Mouse (Mus musculus) kidney, embryonic 14.5 days (tissue): ENCODE measurements at regions not wholly inside any gene's neighbourhood (a gene's known extent, or its start where the extent isn't known, plus 50 kb on each side); places are given as distances from the start of the nearest gene placed in this dataset.
A peak's percentile ranks its signal among the peaks of the same experiment; 100 is the strongest.

Experiments used
- ATAC-seq: fragments of 200-750 bp; cut with Nextera tagmentation; 2 replicates; pipeline ENCODE4 v1.8.0; 2017; ENCODE audit warnings: moderate number of reproducible peaks, mild to moderate bottlenecking, moderate TSS enrichment, moderate library complexity; ENCODE audit not compliant: low FRiP score, low TSS enrichment
- H3K27ac ChIP-seq: fragments of 300-500 bp; sonication (generic); 2 replicates; pipeline ENCODE4 v1.5.1; 2014; ENCODE audit warnings: low read depth, mild to moderate bottlenecking, low read length, moderate library complexity, mixed read lengths
- H3K27me3 ChIP-seq: fragments of 300-500 bp; sonication (generic); 2 replicates; pipeline ENCODE4 v1.6.1; 2014; ENCODE audit warnings: mild to moderate bottlenecking, low read length; ENCODE audit not compliant: control insufficient read depth, insufficient read depth
- H3K36me3 ChIP-seq: fragments of 300-500 bp; sonication (generic); 2 replicates; pipeline ENCODE4 v1.6.1; 2014; ENCODE audit warnings: low read length, mixed read lengths; ENCODE audit not compliant: control insufficient read depth, insufficient read depth
- H3K4me1 ChIP-seq: fragments of 300-500 bp; sonication (generic); 2 replicates; pipeline ENCODE4 v1.6.1; 2014; ENCODE audit warnings: low read length, mixed read lengths; ENCODE audit not compliant: control insufficient read depth, insufficient read depth
- H3K4me2 ChIP-seq: fragments of 300-500 bp; sonication (generic); replicated peaks from 2 replicates; pipeline ENCODE4 v1.6.1; 2014; ENCODE audit warnings: low read depth, mild to moderate bottlenecking, low read length
- H3K4me3 ChIP-seq: fragments of 300-500 bp; sonication (generic); 2 replicates; pipeline ENCODE4 v1.5.1; 2014; ENCODE audit warnings: mild to moderate bottlenecking, low read length
- H3K9ac ChIP-seq: fragments of 300-500 bp; sonication (generic); 2 replicates; pipeline ENCODE4 v1.6.1; 2014; ENCODE audit warnings: low read depth, mild to moderate bottlenecking, low read length, moderate library complexity
- H3K9me3 ChIP-seq: fragments of 300-500 bp; sonication (generic); 2 replicates; pipeline ENCODE4 v1.6.1; 2016; ENCODE audit warnings: low read length; ENCODE audit not compliant: control insufficient read depth
- WGBS: fragments of 180-500 bp; shearing (Covaris S2); extraction: QIAGEN DNeasy Blood & Tissue Kit; methylation state at CpG from one replicate; pipeline ENCODE4 v1.1.7; 2014; 5-methylcytosine and 5-hydroxymethylcytosine counted together

- H3K4me1 ChIP-seq = peaks cover 3% of the 10 kb centered on the region; the same call in 1 of the 2 replicates
- H3K27me3 ChIP-seq = no peaks in the 10 kb centered on the region
- no peak overlapping the region for H3K27ac ChIP-seq
- no peaks in the 10 kb centered on the region for H3K36me3 ChIP-seq
- ATAC-seq = 0 out of 2 replicates have a peak, but pooled peaks have one; percentile 32
- H3K4me2 ChIP-seq = no peak overlapping the region
- H3K4me3 ChIP-seq = no peak overlapping the region
- H3K9ac ChIP-seq = no peak overlapping the region
- H3K9me3 ChIP-seq = 0 out of 2 replicates have a peak, but pooled peaks cover 4% of the 10 kb centered on the region
- WGBS = 40% methylated on average over 7 of the region's 7 CpGs
Observed at GRCm38 (mm10) chr17:67544410-67544809, 88.1 kb downstream of the Lrrc30 start.

- no peak for ATAC-seq
- Histone ChIP-seq H3K4me1 (no peaks in the 10 kb centered on the region), H3K9ac (no peak overlapping the region), H3K4me2 (no peak overlapping the region), H3K27ac (no peak overlapping the region), H3K4me3 (no peak overlapping the region), H3K27me3 (no peaks in the 10 kb centered on the region), H3K9me3 (no peaks in the 10 kb centered on the region), H3K36me3 (no peaks in the 10 kb centered on the region)
Observed at GRCm38 (mm10) chr17:67532331-67532730, 100.2 kb downstream of the Lrrc30 start.

DNA sequence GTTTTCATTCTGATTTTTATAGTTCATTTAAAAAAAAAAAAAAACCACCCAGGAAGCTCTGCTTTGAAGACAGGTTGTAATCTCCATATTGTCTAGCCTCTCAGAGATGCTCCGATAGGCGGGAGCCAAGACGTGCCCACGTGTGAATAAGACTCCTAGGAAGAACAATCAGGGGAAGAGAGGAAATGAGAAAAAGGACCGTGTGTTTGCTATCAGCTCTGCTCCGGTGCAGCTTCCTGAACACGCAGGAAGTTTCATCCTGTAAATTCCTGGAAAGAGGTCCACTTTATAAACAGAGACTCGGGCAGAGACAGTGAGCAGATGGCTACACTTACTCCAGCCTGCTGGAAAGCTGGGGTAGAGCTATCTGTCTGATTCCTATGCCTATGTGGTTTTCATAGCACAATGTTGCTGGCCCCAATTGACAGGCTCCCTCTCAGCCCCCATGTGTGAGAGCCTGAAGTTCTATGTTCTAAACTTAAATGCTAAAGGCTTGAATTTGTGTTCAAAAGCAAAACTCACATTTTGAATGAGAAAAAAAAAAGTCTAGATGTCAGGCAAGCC, 111.6 kb downstream of the Lrrc30 start:
- H3K9ac ChIP-seq = no peak overlapping the region
- 61% methylated on average over 8 of the region's 8 CpGs for WGBS
- ATAC-seq = no peak
- no peaks in the 10 kb centered on the region for H3K36me3 ChIP-seq
- H3K27ac ChIP-seq = no peak overlapping the region
- no peaks in the 10 kb centered on the region for H3K27me3 ChIP-seq
- H3K9me3 ChIP-seq = no peaks in the 10 kb centered on the region; the same call in 1 of the 2 replicates
- H3K4me1 ChIP-seq = no peaks in the 10 kb centered on the region
- no peak overlapping the region for H3K4me2 ChIP-seq
- H3K4me3 ChIP-seq = no peak overlapping the region

DNA sequence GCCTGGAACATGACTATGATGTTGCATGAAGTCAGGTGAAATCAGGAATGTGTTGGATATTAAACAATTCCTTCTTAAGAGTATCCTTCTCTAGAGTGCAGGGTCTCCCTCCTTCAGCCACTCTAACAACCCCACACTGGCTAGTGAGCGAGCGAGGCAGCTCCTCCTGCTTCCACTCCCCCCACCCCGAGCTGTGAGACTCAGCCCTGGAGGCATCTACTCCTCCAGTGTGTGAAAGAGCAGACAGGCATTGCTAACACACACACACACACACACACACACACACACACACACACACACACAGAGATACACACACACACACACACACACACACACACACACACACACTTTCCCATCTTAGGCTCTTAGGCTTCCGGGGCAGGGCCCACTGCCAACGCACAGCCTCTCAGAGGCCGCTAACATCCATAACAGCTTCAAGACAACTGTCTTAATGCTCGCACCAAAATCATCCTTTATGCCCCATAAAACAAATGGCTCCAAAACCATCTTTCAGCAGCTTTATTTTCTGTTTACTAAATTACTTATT, 116.8 kb downstream of the Lrrc30 start:
- no peak overlapping the region for H3K4me2 ChIP-seq
- H3K4me3 ChIP-seq = no peak overlapping the region
- 75% methylated on average over 7 of the region's 7 CpGs for WGBS
- no peak for ATAC-seq
- no peaks in the 10 kb centered on the region for H3K4me1 ChIP-seq
- H3K9me3 ChIP-seq = no peaks in the 10 kb centered on the region
- H3K27me3 ChIP-seq = no peaks in the 10 kb centered on the region
- H3K27ac ChIP-seq = peak overlapping the region; percentile 74
- no peaks in the 10 kb centered on the region for H3K36me3 ChIP-seq
- no peak overlapping the region for H3K9ac ChIP-seq

DNA sequence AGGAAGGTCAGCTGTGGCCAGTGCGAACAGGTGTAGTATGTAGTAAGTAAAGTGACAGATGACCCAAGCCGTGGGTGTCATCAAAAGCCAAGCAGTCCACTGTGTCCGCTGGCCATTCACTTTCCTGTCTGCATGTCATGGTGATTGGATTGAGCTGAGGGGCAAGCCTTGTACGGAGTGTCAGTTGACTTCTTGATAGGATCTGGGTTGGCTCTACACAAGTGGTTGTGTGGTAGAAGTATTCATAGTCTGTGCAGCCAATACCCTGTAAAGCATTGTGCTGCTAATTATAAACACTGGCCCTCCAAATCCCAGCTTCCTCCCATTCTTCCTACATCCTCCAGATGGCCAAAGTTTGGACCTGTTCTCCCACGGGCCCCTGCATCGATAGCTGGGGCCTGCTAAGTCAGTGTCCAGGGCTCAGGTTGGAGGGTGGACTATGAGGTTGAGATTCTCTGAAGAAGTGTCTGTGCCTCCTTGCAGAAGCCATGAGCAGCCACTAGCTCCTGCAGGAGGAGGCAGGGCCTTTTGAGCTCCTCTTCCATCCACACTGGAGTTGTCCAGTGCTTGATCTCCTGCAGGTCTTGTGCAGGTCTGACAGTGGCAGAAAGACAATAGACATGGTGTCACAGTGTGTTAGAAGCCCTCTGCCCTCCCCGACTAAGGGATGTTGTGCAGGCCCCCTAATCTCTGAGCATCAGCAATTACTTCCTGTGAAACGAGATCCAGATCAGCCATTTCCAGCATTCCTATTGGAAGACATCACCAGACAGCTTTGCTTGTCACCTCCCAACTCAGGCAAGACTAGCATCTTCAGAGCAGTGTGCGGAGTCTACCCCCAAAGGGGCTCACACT, 117.9 kb downstream of the Lrrc30 start:
- Histone ChIP-seq H3K27ac (peak overlapping the region; percentile 74), H3K4me2 (no peak overlapping the region), H3K9me3 (no peaks in the 10 kb centered on the region), H3K4me1 (no peaks in the 10 kb centered on the region), H3K9ac (no peak overlapping the region), H3K36me3 (no peaks in the 10 kb centered on the region), H3K4me3 (no peak overlapping the region), H3K27me3 (no peaks in the 10 kb centered on the region)
- ATAC-seq = no peak
- 65% methylated on average over 9 of the region's 9 CpGs for WGBS

DNA sequence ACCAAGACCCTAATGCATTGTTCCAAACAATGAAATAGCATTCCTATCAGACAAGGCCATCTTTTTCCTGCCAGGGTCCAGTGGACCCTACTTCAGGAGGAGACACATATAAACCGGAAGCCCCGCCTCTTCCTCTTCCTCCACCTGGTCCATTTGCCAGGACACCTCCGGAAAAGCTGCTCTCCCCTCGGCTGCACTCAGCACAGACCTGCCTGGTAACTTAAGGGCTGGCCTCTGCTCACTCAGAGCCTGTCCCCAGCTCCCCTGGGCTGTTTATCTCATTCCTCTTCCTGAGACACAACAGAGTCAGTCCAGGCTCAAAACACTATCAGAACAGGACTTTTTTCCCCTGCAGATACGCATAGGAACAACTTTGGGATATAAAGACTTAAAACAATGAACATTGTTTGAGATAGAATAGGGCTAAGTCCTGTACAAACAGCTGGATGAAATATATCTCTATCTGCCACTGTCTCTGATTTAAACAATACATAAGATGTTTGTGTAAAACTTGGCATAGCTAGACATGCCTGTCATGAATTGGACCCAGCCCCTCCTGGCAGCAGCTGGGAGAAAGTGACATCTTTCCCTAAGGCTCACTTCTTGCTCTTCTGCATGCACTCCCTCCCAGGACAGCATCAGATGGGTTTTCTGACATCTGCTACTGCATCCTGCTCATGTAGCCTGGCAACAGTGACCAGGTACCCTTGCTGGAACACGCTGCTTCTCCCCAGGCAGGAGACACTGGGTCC, 119.6 kb downstream of the Lrrc30 start:
- H3K36me3 ChIP-seq = no peaks in the 10 kb centered on the region
- ATAC-seq = 0 out of 2 replicates have a peak, but pooled peaks have one; percentile 48
- 69% methylated on average over 6 of the region's 6 CpGs for WGBS

DNA sequence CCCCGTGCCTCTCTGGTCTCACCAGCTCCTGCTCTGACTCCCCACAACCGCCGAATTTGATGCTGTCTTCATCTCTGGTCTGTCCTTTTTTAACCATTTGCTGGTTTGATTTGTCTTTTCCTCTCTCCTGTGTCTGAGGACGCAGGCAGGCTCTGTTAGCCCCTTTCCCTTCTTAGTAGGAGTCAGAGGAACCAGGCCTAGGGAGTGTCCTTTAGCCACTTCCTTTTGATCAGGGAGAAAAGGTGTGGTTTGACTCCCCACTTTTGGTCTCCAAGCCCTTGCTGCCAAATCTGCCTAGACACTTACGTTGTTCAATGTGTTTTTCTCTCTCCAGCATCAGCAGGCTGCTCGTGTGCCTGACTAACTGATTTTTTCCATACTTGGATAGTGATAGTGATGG, 120.5 kb downstream of the Lrrc30 start:
- peak overlapping the region; percentile 76 for H3K27ac ChIP-seq
- no peak overlapping the region for H3K4me3 ChIP-seq
- no peaks in the 10 kb centered on the region for H3K9me3 ChIP-seq
- no peaks in the 10 kb centered on the region for H3K4me1 ChIP-seq
- H3K36me3 ChIP-seq = no peaks in the 10 kb centered on the region
- no peak overlapping the region for H3K4me2 ChIP-seq
- no peak overlapping the region for H3K9ac ChIP-seq
- no peak for ATAC-seq
- WGBS = 69% methylated on average over 6 of the region's 6 CpGs
- no peaks in the 10 kb centered on the region for H3K27me3 ChIP-seq

More for the DNA sequence above, 119.6 kb downstream of the Lrrc30 start:
- H3K9ac ChIP-seq = no peak overlapping the region
- no peaks in the 10 kb centered on the region for H3K9me3 ChIP-seq
- H3K4me2 ChIP-seq = no peak overlapping the region
- peak overlapping the region; percentile 74 for H3K27ac ChIP-seq
- H3K27me3 ChIP-seq = no peaks in the 10 kb centered on the region
- H3K4me1 ChIP-seq = no peaks in the 10 kb centered on the region
- no peak overlapping the region for H3K4me3 ChIP-seq

DNA sequence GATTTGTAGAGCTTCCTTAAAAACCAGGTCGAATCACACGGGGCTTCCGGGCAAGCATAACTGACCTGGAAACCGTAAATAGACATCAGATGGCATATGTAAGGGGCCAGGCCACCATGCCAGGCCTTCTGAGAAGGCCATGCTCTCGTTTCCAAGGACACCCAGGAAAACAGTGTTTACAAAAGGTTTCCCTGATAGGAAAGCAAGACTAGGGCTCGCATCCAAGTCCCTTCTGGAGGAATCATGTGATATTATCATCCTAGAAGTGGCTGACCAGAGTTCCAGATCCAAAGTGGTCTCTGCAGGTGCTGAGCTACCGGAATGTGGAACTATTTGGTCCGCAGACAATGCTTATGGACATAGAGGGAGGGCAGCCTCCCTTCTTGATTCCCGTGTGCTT, 122.6 kb downstream of the Lrrc30 start:
- H3K9ac ChIP-seq = no peak overlapping the region
- H3K4me3 ChIP-seq = no peak overlapping the region
- H3K27me3 ChIP-seq = no peaks in the 10 kb centered on the region
- no peaks in the 10 kb centered on the region for H3K4me1 ChIP-seq
- H3K27ac ChIP-seq = no peak overlapping the region
- H3K36me3 ChIP-seq = no peaks in the 10 kb centered on the region
- 79% methylated on average over 9 of the region's 9 CpGs for WGBS
- H3K4me2 ChIP-seq = no peak overlapping the region
- no peaks in the 10 kb centered on the region for H3K9me3 ChIP-seq
- ATAC-seq = no peak
